Mouse (Mus musculus) liver, embryonic 14.5 days (tissue): Measurements from ENCODE around the gene Itga11.

Experiments
- CTCF ChIP-seq: IDR thresholded peaks from 2 replicates; pipeline ENCODE4 v1.5.1; 2016; ENCODE audit warnings: antibody characterized with exemption, low read depth, control low read depth
- EP300 ChIP-seq: IDR thresholded peaks from 2 replicates; pipeline ENCODE4 v1.6.1; 2016; ENCODE audit warnings: antibody characterized with exemption, low read depth

DNA sequence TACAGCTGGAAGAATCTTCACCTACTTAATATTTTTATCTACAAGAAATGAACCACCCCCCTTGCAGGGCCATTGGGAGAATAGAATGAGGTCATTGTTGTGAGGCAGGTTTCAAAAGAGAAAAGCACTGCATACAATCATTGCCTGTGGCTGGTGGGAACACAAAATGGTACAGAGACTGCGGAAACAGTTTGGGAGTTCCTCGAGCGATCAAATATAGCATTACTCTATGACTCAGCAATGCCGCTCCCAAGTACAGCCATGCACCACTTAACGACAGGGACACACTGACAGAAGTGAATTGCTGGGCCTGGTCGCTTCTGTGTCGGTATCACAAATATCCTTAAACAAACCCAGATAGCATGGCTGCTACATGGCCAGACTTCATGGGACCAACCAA lies 4.4 kb upstream of the Itga11 start:
- TF ChIP-seq CTCF (no peak), EP300 (no peak)
